In genomic region chr7:141446374-141446773, GRCm38 (mm10) we compare ENCODE assay signal across 7 mouse cellular contexts. TPM values are rescaled to one million over a fixed set of nuclear protein-coding genes. Genes with fewer than 3 reads are reported as not detected.
DNase-seq lines count a peak whose midpoint lies in the region; ATAC-seq and TF ChIP-seq lines count a peak whose summit lies in the region.
"Not testable (repeated sequence)": the region's sequence is repeated elsewhere in the genome, so short reads cannot be mapped to it uniquely, and the experiment has no call there.

No protein-coding gene starts in this region.

- not testable (repeated sequence) for TF ChIP-seq EP300 in MEL (IDR thresholded peaks at IDR 0.05; ENCODE audit: low read depth in 1 of 2, low read length in 2 of 2)

- peaks cover 0 to 36% of the 10 kb centered on the region in 2 experiments; a peak in 2 of 4 replicates for H3K4me1 ChIP-seq in MEL (ENCODE audit: control insufficient read depth in 1 of 2, insufficient read depth in 2 of 2, low read length in 2 of 2)
- H3K4me1 ChIP-seq in forebrain, embryonic 12.5 days = peaks cover 48% of the 10 kb centered on the region
- peaks cover 44% of the 10 kb centered on the region for H3K4me1 ChIP-seq in heart, embryonic 13.5 days
- peaks cover 18% of the 10 kb centered on the region for H3K4me1 ChIP-seq in hindbrain, postnatal 0 days (ENCODE audit: insufficient read depth, low read length)
- H3K4me1 ChIP-seq in liver, embryonic 11.5 days (replicated peaks; ENCODE audit: control insufficient read depth, insufficient read depth, low read length) = peaks cover 32% of the 10 kb centered on the region
- peaks cover 31% of the 10 kb centered on the region for H3K4me1 ChIP-seq in lung, embryonic 16.5 days (replicated peaks; ENCODE audit: control insufficient read depth, insufficient read depth, low read length)
- peaks cover 35% of the 10 kb centered on the region for H3K4me1 ChIP-seq in neural tube, embryonic 12.5 days

- not testable (repeated sequence) for H3K27me3 ChIP-seq in MEL (ENCODE audit: control insufficient read depth in 1 of 2, insufficient read depth in 2 of 2, low read length in 2 of 2); forebrain, embryonic 12.5 days; heart, embryonic 13.5 days (replicated peaks); hindbrain, postnatal 0 days (ENCODE audit: insufficient read depth, low read length); liver, embryonic 11.5 days (replicated peaks; ENCODE audit: control insufficient read depth, insufficient read depth, low read length); lung, embryonic 16.5 days (ENCODE audit: control insufficient read depth, insufficient read depth, low read depth, low read length); neural tube, embryonic 12.5 days (replicated peaks)

- H3K4me3 ChIP-seq in MEL (ENCODE audit: control insufficient read depth in 1 of 2, insufficient read depth in 1 of 2, low read depth in 2 of 2, low read length in 2 of 2) = peak overlapping the region; percentile 45 to 87
- H3K4me3 ChIP-seq in forebrain, embryonic 12.5 days (replicated peaks); neural tube, embryonic 12.5 days: not testable (repeated sequence)
- peak overlapping the region; percentile 85; the same call in 1 of the 2 replicates for H3K4me3 ChIP-seq in heart, embryonic 13.5 days
- peak overlapping the region; percentile 73; the same call in 1 of the 2 replicates for H3K4me3 ChIP-seq in hindbrain, postnatal 0 days (ENCODE audit: low read length)
- H3K4me3 ChIP-seq in liver, embryonic 11.5 days (ENCODE audit: low read depth, low read length) = peak overlapping the region; percentile 84
- peak overlapping the region; percentile 73; the same call in 1 of the 2 replicates for H3K4me3 ChIP-seq in lung, embryonic 16.5 days (ENCODE audit: low read length)

- peak overlapping the region; percentile 76; the same call in 1 of the 2 replicates for H3K4me2 ChIP-seq in forebrain, embryonic 12.5 days
- H3K4me2 ChIP-seq in heart, embryonic 13.5 days = peak overlapping the region; percentile 95
- peak overlapping the region; percentile 75 for H3K4me2 ChIP-seq in hindbrain, postnatal 0 days (ENCODE audit: low read depth, low read length)
- peak overlapping the region; percentile 68 for H3K4me2 ChIP-seq in liver, embryonic 11.5 days
- H3K4me2 ChIP-seq in lung, embryonic 16.5 days (ENCODE audit: low read depth, low read length) = peak overlapping the region; percentile 75
- H3K4me2 ChIP-seq in neural tube, embryonic 12.5 days (replicated peaks) = peak overlapping the region; percentile 78; the same call in 1 of the 2 replicates

- not testable (repeated sequence) for TF ChIP-seq POLR2A in MEL (IDR thresholded peaks at IDR 0.05; ENCODE audit: control insufficient read depth in 1 of 2, insufficient read depth in 1 of 2, low read depth in 1 of 2, low read length in 2 of 2, poor library complexity in 1 of 2)

- H3K79me2 ChIP-seq in MEL (ENCODE audit: control insufficient read depth, insufficient read depth, low read length, poor library complexity) = peaks cover 46% of the 10 kb centered on the region

- H3K9ac ChIP-seq in MEL (ENCODE audit: control insufficient read depth, low read depth, low read length, poor library complexity, severe bottlenecking) = peak overlapping the region; percentile 80
- H3K9ac ChIP-seq in forebrain, embryonic 12.5 days; heart, embryonic 13.5 days; hindbrain, postnatal 0 days (replicated peaks; ENCODE audit: low read length); liver, embryonic 11.5 days (ENCODE audit: low read depth, low read length); lung, embryonic 16.5 days (ENCODE audit: low read length); neural tube, embryonic 12.5 days: not testable (repeated sequence)

- not testable (repeated sequence) for DNase-seq in MEL (ENCODE audit: low read depth, low spot score); hindbrain, postnatal 0 days (ENCODE audit: low spot score); liver, embryonic 11.5 days (ENCODE audit: low spot score)

- not testable (repeated sequence) for TF ChIP-seq RAD21 in MEL (IDR thresholded peaks at IDR 0.05; ENCODE audit: low read depth, low read length)

- peaks cover 15 to 32% of the 10 kb centered on the region in 2 experiments for H3K36me3 ChIP-seq in MEL (ENCODE audit: control insufficient read depth in 1 of 2, insufficient read depth in 2 of 2, low read length in 2 of 2)
- H3K36me3 ChIP-seq in forebrain, embryonic 12.5 days (replicated peaks) = peaks cover 34% of the 10 kb centered on the region
- peaks cover 40% of the 10 kb centered on the region for H3K36me3 ChIP-seq in heart, embryonic 13.5 days
- not testable (repeated sequence) for H3K36me3 ChIP-seq in hindbrain, postnatal 0 days (ENCODE audit: insufficient read depth, low read length)
- H3K36me3 ChIP-seq in liver, embryonic 11.5 days (ENCODE audit: control insufficient read depth, insufficient read depth, low read length) = peaks cover 34% of the 10 kb centered on the region
- H3K36me3 ChIP-seq in lung, embryonic 16.5 days (ENCODE audit: control insufficient read depth, insufficient read depth, low read length) = peaks cover 15% of the 10 kb centered on the region
- H3K36me3 ChIP-seq in neural tube, embryonic 12.5 days = peaks cover 29% of the 10 kb centered on the region

- not testable (repeated sequence) for ATAC-seq in forebrain, embryonic 12.5 days (ENCODE audit: low FRiP score); heart, embryonic 13.5 days (ENCODE audit: extremely low read depth, insufficient number of reproducible peaks, low FRiP score, low TSS enrichment); hindbrain, postnatal 0 days; liver, embryonic 11.5 days (replicated peaks; ENCODE audit: low FRiP score); lung, embryonic 16.5 days (ENCODE audit: low read depth); neural tube, embryonic 12.5 days (ENCODE audit: low FRiP score, low read depth)

- 79% methylated on average over 3 of the region's 3 CpGs for WGBS in forebrain, embryonic 12.5 days
- WGBS in heart, embryonic 13.5 days = 78% methylated on average over 3 of the region's 3 CpGs
- WGBS in hindbrain, postnatal 0 days = 83% methylated on average over 3 of the region's 3 CpGs
- WGBS in liver, embryonic 11.5 days = 71% methylated on average over 3 of the region's 3 CpGs
- WGBS in lung, embryonic 16.5 days = 62% methylated on average over 3 of the region's 3 CpGs
- WGBS in neural tube, embryonic 12.5 days = 83% methylated on average over 3 of the region's 3 CpGs

- not testable (repeated sequence) for H3K9me3 ChIP-seq in MEL (replicated peaks; ENCODE audit: insufficient read depth, low read length); forebrain, embryonic 12.5 days; heart, embryonic 13.5 days; hindbrain, postnatal 0 days (ENCODE audit: low read length); liver, embryonic 11.5 days (ENCODE audit: control insufficient read depth, low read length); lung, embryonic 16.5 days (ENCODE audit: control insufficient read depth, low read length); neural tube, embryonic 12.5 days

- H3K27ac ChIP-seq in MEL (ENCODE audit: control insufficient read depth, low read depth, low read length) = peak overlapping the region; percentile 69
- H3K27ac ChIP-seq in forebrain, embryonic 12.5 days; heart, embryonic 13.5 days (replicated peaks); hindbrain, postnatal 0 days; liver, embryonic 11.5 days (ENCODE audit: low read depth, low read length); lung, embryonic 16.5 days (ENCODE audit: low read length); neural tube, embryonic 12.5 days: not testable (repeated sequence)

- not testable (repeated sequence) for TF ChIP-seq CTCF in MEL (IDR thresholded peaks at IDR 0.05 in 2 of 3, conservative IDR thresholded peaks at IDR 0.05 in 1 of 3; ENCODE audit: control insufficient read depth in 1 of 3, insufficient read depth in 1 of 3, low read depth in 2 of 3, low read length in 3 of 3, poor library complexity in 1 of 3, severe bottlenecking in 1 of 3); hindbrain, postnatal 0 days (IDR thresholded peaks at IDR 0.05; ENCODE audit: low read depth)

RNA-seq across cellular contexts. Expression of gene Rplp2, which starts 0.8 kb away (rescaled TPM):
- 3,188 and 3,690 TPM in 2 replicates for total RNA-seq in MEL (2012; rRNA removed)
- 1,000 to 10,000 TPM in 1 of 2 experiments, not detected in 1; 3,503 TPM for polyA plus RNA-seq in MEL (2012; ENCODE audit: insufficient read depth in 1 of 2, insufficient read length in 2 of 2, low read depth in 1 of 2, low replicate concordance in 2 of 2, missing spikeins in 1 of 2)
- polyA plus RNA-seq in forebrain, embryonic 12.5 days (2016; fragmentation: Nextera tagmentation; extraction: Ambion mirVana) = 950 and 986 TPM in 2 replicates
- 871 and 874 TPM in 2 replicates for polyA plus RNA-seq in heart, embryonic 13.5 days (2015; fragmentation: Nextera tagmentation; extraction: Ambion mirVana)
- total RNA-seq in hindbrain, postnatal 0 days (2014; rRNA removed) = 179 and 249 TPM in 2 replicates
- polyA plus RNA-seq in hindbrain, postnatal 0 days (2015; fragmentation: Nextera tagmentation; extraction: Ambion mirVana) = 839 and 863 TPM in 2 replicates
- 1,652 and 1,836 TPM in 2 replicates for polyA plus RNA-seq in liver, embryonic 11.5 days (2014; fragmentation: Nextera tagmentation; extraction: Ambion mirVana)
- 1,124 and 1,266 TPM in 2 replicates for polyA plus RNA-seq in lung, embryonic 16.5 days (2015; fragmentation: Nextera tagmentation; extraction: Ambion mirVana)
- 803 and 881 TPM in 2 replicates for polyA plus RNA-seq in neural tube, embryonic 12.5 days (2016; fragmentation: Nextera tagmentation; extraction: Ambion mirVana)

RNA-seq across cellular contexts. Expression of gene Pidd1, which starts 2.5 kb away (rescaled TPM):
- 5.0 and 6.4 TPM in 2 replicates for total RNA-seq in MEL (2012; rRNA removed)
- 10 to 100 TPM in 1 of 2 experiments, not detected in 1; 27.2 TPM for polyA plus RNA-seq in MEL (2012; ENCODE audit: insufficient read depth in 1 of 2, insufficient read length in 2 of 2, low read depth in 1 of 2, low replicate concordance in 2 of 2, missing spikeins in 1 of 2)
- 16.9 and 18.8 TPM in 2 replicates for polyA plus RNA-seq in forebrain, embryonic 12.5 days (2016; fragmentation: Nextera tagmentation; extraction: Ambion mirVana)
- 8.1 and 9.4 TPM in 2 replicates for polyA plus RNA-seq in heart, embryonic 13.5 days (2015; fragmentation: Nextera tagmentation; extraction: Ambion mirVana)
- total RNA-seq in hindbrain, postnatal 0 days (2014; rRNA removed) = 3.6 and 4.6 TPM in 2 replicates
- 2.4 and 2.5 TPM in 2 replicates for polyA plus RNA-seq in hindbrain, postnatal 0 days (2015; fragmentation: Nextera tagmentation; extraction: Ambion mirVana)
- 22.5 and 22.7 TPM in 2 replicates for polyA plus RNA-seq in liver, embryonic 11.5 days (2014; fragmentation: Nextera tagmentation; extraction: Ambion mirVana)
- 14.4 and 15.4 TPM in 2 replicates for polyA plus RNA-seq in lung, embryonic 16.5 days (2015; fragmentation: Nextera tagmentation; extraction: Ambion mirVana)
- polyA plus RNA-seq in neural tube, embryonic 12.5 days (2016; fragmentation: Nextera tagmentation; extraction: Ambion mirVana) = 8.4 and 9.8 TPM in 2 replicates

RNA-seq across cellular contexts. Expression of gene Pnpla2, which starts 8.6 kb away (rescaled TPM):
- total RNA-seq in MEL (2012; rRNA removed) = 8.3 and 9.9 TPM in 2 replicates
- polyA plus RNA-seq in MEL (2012; ENCODE audit: insufficient read depth in 1 of 2, insufficient read length in 2 of 2, low read depth in 1 of 2, low replicate concordance in 2 of 2, missing spikeins in 1 of 2) = 10 to 100 TPM in 1 of 2 experiments, not detected in 1; 38.6 TPM
- polyA plus RNA-seq in forebrain, embryonic 12.5 days (2016; fragmentation: Nextera tagmentation; extraction: Ambion mirVana) = 16.2 and 18.3 TPM in 2 replicates
- 42.6 and 45.7 TPM in 2 replicates for polyA plus RNA-seq in heart, embryonic 13.5 days (2015; fragmentation: Nextera tagmentation; extraction: Ambion mirVana)
- total RNA-seq in hindbrain, postnatal 0 days (2014; rRNA removed) = 8.5 and 10.0 TPM in 2 replicates
- polyA plus RNA-seq in hindbrain, postnatal 0 days (2015; fragmentation: Nextera tagmentation; extraction: Ambion mirVana) = 20.0 and 22.4 TPM in 2 replicates
- polyA plus RNA-seq in liver, embryonic 11.5 days (2014; fragmentation: Nextera tagmentation; extraction: Ambion mirVana) = 23.4 and 23.7 TPM in 2 replicates
- 42.9 and 46.2 TPM in 2 replicates for polyA plus RNA-seq in lung, embryonic 16.5 days (2015; fragmentation: Nextera tagmentation; extraction: Ambion mirVana)
- polyA plus RNA-seq in neural tube, embryonic 12.5 days (2016; fragmentation: Nextera tagmentation; extraction: Ambion mirVana) = 15.8 and 16.5 TPM in 2 replicates

RNA-seq across cellular contexts. Expression of gene Slc25a22, which starts 8.7 kb away (rescaled TPM):
- total RNA-seq in MEL (2012; rRNA removed) = 17.7 and 23.8 TPM in 2 replicates
- polyA plus RNA-seq in MEL (2012; ENCODE audit: insufficient read depth in 1 of 2, insufficient read length in 2 of 2, low read depth in 1 of 2, low replicate concordance in 2 of 2, missing spikeins in 1 of 2) = 10 to 100 TPM in 1 of 2 experiments, not detected in 1; 46.0 TPM
- polyA plus RNA-seq in forebrain, embryonic 12.5 days (2016; fragmentation: Nextera tagmentation; extraction: Ambion mirVana) = 57.4 and 60.9 TPM in 2 replicates
- polyA plus RNA-seq in heart, embryonic 13.5 days (2015; fragmentation: Nextera tagmentation; extraction: Ambion mirVana) = 17.3 and 19.1 TPM in 2 replicates
- 126 and 138 TPM in 2 replicates for total RNA-seq in hindbrain, postnatal 0 days (2014; rRNA removed)
- 79.9 and 87.3 TPM in 2 replicates for polyA plus RNA-seq in hindbrain, postnatal 0 days (2015; fragmentation: Nextera tagmentation; extraction: Ambion mirVana)
- 36.9 and 39.4 TPM in 2 replicates for polyA plus RNA-seq in liver, embryonic 11.5 days (2014; fragmentation: Nextera tagmentation; extraction: Ambion mirVana)
- polyA plus RNA-seq in lung, embryonic 16.5 days (2015; fragmentation: Nextera tagmentation; extraction: Ambion mirVana) = 21.7 and 24.5 TPM in 2 replicates
- 57.6 and 57.7 TPM in 2 replicates for polyA plus RNA-seq in neural tube, embryonic 12.5 days (2016; fragmentation: Nextera tagmentation; extraction: Ambion mirVana)

RNA-seq across cellular contexts. Expression of gene Cracr2b, which starts 14.5 kb away (rescaled TPM):
- total RNA-seq in MEL (2012; rRNA removed) = 0.59 and 0.73 TPM in 2 replicates
- polyA plus RNA-seq in MEL (2012; ENCODE audit: insufficient read depth in 1 of 2, insufficient read length in 2 of 2, low read depth in 1 of 2, low replicate concordance in 2 of 2, missing spikeins in 1 of 2) = 1 to 10 TPM in 1 of 2 experiments, not detected in 1; 6.9 TPM
- 4.0 and 4.3 TPM in 2 replicates for polyA plus RNA-seq in forebrain, embryonic 12.5 days (2016; fragmentation: Nextera tagmentation; extraction: Ambion mirVana)
- polyA plus RNA-seq in heart, embryonic 13.5 days (2015; fragmentation: Nextera tagmentation; extraction: Ambion mirVana) = 20.2 and 23.0 TPM in 2 replicates
- 2.1 and 5.0 TPM in 2 replicates for total RNA-seq in hindbrain, postnatal 0 days (2014; rRNA removed)
- 6.7 and 9.1 TPM in 2 replicates for polyA plus RNA-seq in hindbrain, postnatal 0 days (2015; fragmentation: Nextera tagmentation; extraction: Ambion mirVana)
- 4.3 and 7.2 TPM in 2 replicates for polyA plus RNA-seq in liver, embryonic 11.5 days (2014; fragmentation: Nextera tagmentation; extraction: Ambion mirVana)
- 39.3 and 42.0 TPM in 2 replicates for polyA plus RNA-seq in lung, embryonic 16.5 days (2015; fragmentation: Nextera tagmentation; extraction: Ambion mirVana)
- 6.7 and 7.6 TPM in 2 replicates for polyA plus RNA-seq in neural tube, embryonic 12.5 days (2016; fragmentation: Nextera tagmentation; extraction: Ambion mirVana)
